Mouse (Mus musculus): ENCODE results near the gene Aspscr1.

GRCm38 (mm10) chr11:120721124-120722066 is 48.6 kb downstream of the Aspscr1 start, which contains the start of gene Rac3:
- TF ChIP-seq CTCF (IDR thresholded peaks at IDR 0.05; ENCODE audit: borderline replicate concordance, extremely low read depth, insufficient read depth, insufficient read length) (no peak), POLR2A (IDR thresholded peaks at IDR 0.05; ENCODE audit: borderline replicate concordance, extremely low read depth, insufficient read depth, insufficient read length, poor library complexity, severe bottlenecking) (0 out of 2 replicates have a peak, but pooled peaks have one; percentile 27)

Data from brain, embryonic 14.5 days (tissue).